Mouse (Mus musculus): ENCODE data around the gene Ubr3. TPM values are rescaled to one million over a fixed set of nuclear protein-coding genes. Genes with fewer than 3 reads are reported as not detected.

The Ubr3 gene
- 10.1 and 13.5 TPM in 2 replicates for total RNA-seq (2012; rRNA removed)
- polyA plus RNA-seq (2012; ENCODE audit: insufficient read depth in 1 of 2, insufficient read length in 2 of 2, low read depth in 1 of 2, low replicate concordance in 2 of 2, missing spikeins in 1 of 2) = 100 to 1,000 TPM in 1 of 2 experiments, 10 to 100 TPM in 1; 25.3 to 188 TPM

DNA sequence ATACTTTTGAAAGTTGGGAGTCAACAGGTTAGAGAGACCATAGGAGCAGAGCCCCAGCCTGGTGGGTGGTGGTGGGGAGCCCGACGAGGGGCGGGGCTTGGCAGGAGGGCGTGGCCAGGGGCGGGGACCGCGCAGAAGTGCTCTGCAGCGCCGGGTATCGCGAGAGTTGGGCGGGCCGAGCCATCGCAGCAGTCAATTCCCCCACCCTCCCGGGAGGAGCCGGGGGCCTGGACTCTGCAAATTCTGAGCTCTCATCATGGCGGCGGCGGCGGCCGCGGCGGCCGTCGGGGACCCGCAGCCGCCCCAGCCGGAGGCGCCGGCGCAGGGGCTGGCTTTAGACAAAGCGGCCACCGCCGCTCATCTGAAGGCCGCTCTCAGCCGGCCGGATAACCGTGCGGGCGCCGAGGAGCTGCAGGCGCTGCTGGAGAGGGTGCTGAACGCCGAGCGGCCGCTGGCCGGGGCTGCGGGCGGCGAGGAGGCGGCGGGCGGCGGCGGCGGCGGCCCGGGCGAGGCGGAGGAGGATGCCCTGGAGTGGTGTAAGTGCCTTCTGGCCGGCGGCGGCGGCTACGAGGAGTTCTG lies at the start of gene Ubr3:
Gene Ubr3, plus strand, starts transcription at position 208 of the 579 bp plus-strand sequence.
- H3K4me3 ChIP-seq (ENCODE audit: control insufficient read depth in 1 of 2, insufficient read depth in 1 of 2, low read depth in 2 of 2, low read length in 2 of 2) = peak within 1 kb of the TSS; percentile 72 to 99
- peaks cover 4 to 19% of the 10 kb centered on the region in 2 experiments; a peak in 2 of 4 replicates for H3K36me3 ChIP-seq (ENCODE audit: control insufficient read depth in 1 of 2, insufficient read depth in 2 of 2, low read length in 2 of 2)
- TF ChIP-seq TAL1 (IDR thresholded peaks at IDR 0.05; ENCODE audit: low read length) = no peak
- TF ChIP-seq POLR2A (IDR thresholded peaks at IDR 0.05; ENCODE audit: control insufficient read depth in 1 of 2, insufficient read depth in 1 of 2, low read depth in 1 of 2, low read length in 2 of 2, poor library complexity in 1 of 2) = peak; percentile 82 to 99; a peak in 3 of 4 replicates
- no peak for TF ChIP-seq GATA1 (IDR thresholded peaks at IDR 0.05; ENCODE audit: low read depth, low read length)
- TF ChIP-seq RAD21 (IDR thresholded peaks at IDR 0.05; ENCODE audit: low read depth, low read length) = no peak
- TF ChIP-seq HCFC1 (IDR thresholded peaks at IDR 0.05; ENCODE audit: low read depth, low read length) = peak; percentile 77
- TF ChIP-seq SIN3A (IDR thresholded peaks at IDR 0.05; ENCODE audit: low read length) = peak; percentile 39; the same call in 1 of the 2 replicates
- TF ChIP-seq ZKSCAN1 (IDR thresholded peaks at IDR 0.05; ENCODE audit: low read depth, low read length) = no peak
- no peak for TF ChIP-seq CTCF (IDR thresholded peaks at IDR 0.05 in 2 of 3, conservative IDR thresholded peaks at IDR 0.05 in 1 of 3; ENCODE audit: control insufficient read depth in 1 of 3, insufficient read depth in 1 of 3, low read depth in 2 of 3, low read length in 3 of 3, poor library complexity in 1 of 3, severe bottlenecking in 1 of 3)
- no peak for TF ChIP-seq JUND (IDR thresholded peaks at IDR 0.05; ENCODE audit: low read depth, low read length)
- no peak for TF ChIP-seq CHD1 (IDR thresholded peaks at IDR 0.05; ENCODE audit: low read depth, low read length)
- peak; percentile 80 for TF ChIP-seq MAZ (IDR thresholded peaks at IDR 0.05; ENCODE audit: low read depth, low read length)
- no peak; the same call in 1 of the 2 replicates for TF ChIP-seq KAT2A (conservative IDR thresholded peaks at IDR 0.05; ENCODE audit: low read depth, low read length)
- TF ChIP-seq ZMIZ1 (IDR thresholded peaks at IDR 0.05; ENCODE audit: low read depth, low read length) = peak; percentile 66; the same call in 1 of the 2 replicates
- TF ChIP-seq ELF1 (IDR thresholded peaks at IDR 0.05; ENCODE audit: low read depth, low read length) = no peak
- peak; percentile 98 for TF ChIP-seq CHD2 (IDR thresholded peaks at IDR 0.05; ENCODE audit: low read length)
- no peak for TF ChIP-seq E2F4 (IDR thresholded peaks at IDR 0.05; ENCODE audit: borderline replicate concordance, low read depth, low read length)
- 0 out of 2 replicates have a peak, but pooled peaks have one; percentile 5 for TF ChIP-seq ETS1 (IDR thresholded peaks at IDR 0.05; ENCODE audit: low read depth, low read length)
- TF ChIP-seq TCF12 (IDR thresholded peaks at IDR 0.05; ENCODE audit: low read depth, low read length) = 0 out of 2 replicates have a peak, but pooled peaks have one; percentile 25
- peak; percentile 85 for TF ChIP-seq NELFE (IDR thresholded peaks at IDR 0.05; ENCODE audit: low read depth, low read length)
- peak; percentile 48; the same call in 1 of the 2 replicates for TF ChIP-seq NRF1 (IDR thresholded peaks at IDR 0.05; ENCODE audit: insufficient read depth, low read depth, low read length, poor library complexity, severe bottlenecking)
- 0 out of 2 replicates have a peak, but pooled peaks have one; percentile 3 for TF ChIP-seq MXI1 (IDR thresholded peaks at IDR 0.05; ENCODE audit: low read depth, low read length)
- TF ChIP-seq MYB (IDR thresholded peaks at IDR 0.05; ENCODE audit: low read depth, low read length) = no peak
- no peak for TF ChIP-seq RCOR1 (IDR thresholded peaks at IDR 0.05; ENCODE audit: low read depth, low read length)
- no peaks in the 10 kb centered on the region for H3K9me3 ChIP-seq (replicated peaks; ENCODE audit: insufficient read depth, low read length)
- peak within 1 kb of the TSS; percentile 66 for H3K27ac ChIP-seq (ENCODE audit: control insufficient read depth, low read depth, low read length)
- H3K4me1 ChIP-seq (ENCODE audit: control insufficient read depth in 1 of 2, insufficient read depth in 2 of 2, low read length in 2 of 2) = peaks cover 8 to 9% of the 10 kb centered on the region in 2 experiments
- H3K27me3 ChIP-seq (ENCODE audit: control insufficient read depth in 1 of 2, insufficient read depth in 2 of 2, low read length in 2 of 2) = no peaks in the 10 kb centered on the region
- H3K9ac ChIP-seq (ENCODE audit: control insufficient read depth, low read depth, low read length, poor library complexity, severe bottlenecking) = peak within 1 kb of the TSS; percentile 95
- peaks cover 24% of the 10 kb centered on the region for H3K79me2 ChIP-seq (ENCODE audit: control insufficient read depth, insufficient read depth, low read length, poor library complexity)
- peak; percentile 97 for DNase-seq (ENCODE audit: low read depth, low spot score)
